Comparison of ENCODE assay signal across 8 mouse cellular contexts in the genomic region with DNA sequence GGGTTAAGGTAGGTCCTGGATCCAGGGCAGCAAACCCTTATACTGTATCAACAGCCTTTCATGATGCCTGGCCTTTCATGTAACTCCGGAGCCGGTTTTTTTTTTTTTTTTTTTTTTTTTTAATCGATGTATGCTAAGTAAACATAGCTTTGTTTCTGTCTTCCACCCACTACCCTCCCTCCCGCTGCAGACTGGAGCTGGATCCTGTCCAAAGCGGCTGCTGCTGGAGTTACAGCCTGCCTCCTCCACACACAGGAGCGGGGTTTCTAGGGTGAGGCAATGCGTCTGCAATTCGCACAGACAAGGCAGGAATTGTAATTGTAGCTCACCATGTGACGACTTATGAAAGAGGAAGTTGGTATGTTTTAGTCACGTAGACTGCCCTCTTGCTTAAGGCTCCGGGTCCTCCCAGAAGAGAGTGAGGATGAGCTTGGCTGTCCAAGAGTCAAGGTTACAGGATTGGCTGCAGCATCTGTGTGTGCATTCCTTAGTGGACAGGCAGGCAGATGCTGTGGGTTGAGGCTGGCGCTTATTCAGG. TPM values are rescaled to one million over a fixed set of nuclear protein-coding genes. Genes with fewer than 3 reads are reported as not detected.
A peak's percentile ranks its signal among the peaks of the same experiment; 100 is the strongest.
DNase-seq lines count a peak whose midpoint lies in the region; ATAC-seq and TF ChIP-seq lines count a peak whose summit lies in the region.

No protein-coding gene starts in this region.

- peak overlapping the region; percentile 100 for H3K27ac ChIP-seq in embryonic facial prominence, embryonic 12.5 days
- H3K27ac ChIP-seq in heart, adult 2 months = peak overlapping the region; percentile 99
- peak overlapping the region; percentile 100 for H3K27ac ChIP-seq in limb, embryonic 15.5 days
- peak overlapping the region; percentile 99 for H3K27ac ChIP-seq in midbrain, postnatal 0 days (ENCODE audit: low read depth, low read length)

- no peaks in the 10 kb centered on the region for H3K9me3 ChIP-seq in embryonic facial prominence, embryonic 12.5 days
- no peaks in the 10 kb centered on the region for H3K9me3 ChIP-seq in limb, embryonic 15.5 days
- H3K9me3 ChIP-seq in midbrain, postnatal 0 days (ENCODE audit: low read length) = no peaks in the 10 kb centered on the region

- H3K27me3 ChIP-seq in embryonic facial prominence, embryonic 12.5 days = no peaks in the 10 kb centered on the region
- no peaks in the 10 kb centered on the region for H3K27me3 ChIP-seq in heart, adult 2 months (ENCODE audit: control insufficient read depth, insufficient read depth, low read length)
- H3K27me3 ChIP-seq in limb, embryonic 15.5 days = no peaks in the 10 kb centered on the region
- H3K27me3 ChIP-seq in midbrain, postnatal 0 days (ENCODE audit: insufficient read depth, low read length) = no peaks in the 10 kb centered on the region

- H3K9ac ChIP-seq in embryonic facial prominence, embryonic 12.5 days = peak overlapping the region; percentile 93
- peak overlapping the region; percentile 57 for H3K9ac ChIP-seq in heart, adult 2 months (ENCODE audit: low read depth, low read length)
- H3K9ac ChIP-seq in limb, embryonic 15.5 days = 0 out of 2 replicates have a peak overlapping the region, but pooled peaks have one; percentile 10
- peak overlapping the region; percentile 98 for H3K9ac ChIP-seq in midbrain, postnatal 0 days (replicated peaks; ENCODE audit: low read length, poor library complexity, severe bottlenecking)

- ATAC-seq in cerebellum, adult (ENCODE audit: insufficient number of reproducible peaks, low FRiP score, low TSS enrichment) = no peak
- peak; percentile 26; the same call in 1 of the 2 replicates for ATAC-seq in embryonic facial prominence, embryonic 12.5 days (ENCODE audit: insufficient number of reproducible peaks, insufficient read depth, low FRiP score, low TSS enrichment)
- 0 out of 2 replicates have a peak, but pooled peaks have one; percentile 16 for ATAC-seq in limb, embryonic 15.5 days (ENCODE audit: insufficient number of reproducible peaks, low FRiP score, low TSS enrichment, low read depth)
- ATAC-seq in midbrain, postnatal 0 days (ENCODE audit: low FRiP score) = peak; percentile 31; the same call in 1 of the 2 replicates

- peaks cover 5% of the 10 kb centered on the region; the same call in 1 of the 2 replicates for H3K36me3 ChIP-seq in embryonic facial prominence, embryonic 12.5 days
- no peaks in the 10 kb centered on the region for H3K36me3 ChIP-seq in heart, adult 2 months (ENCODE audit: control insufficient read depth, insufficient read depth, low read length)
- H3K36me3 ChIP-seq in limb, embryonic 15.5 days = peaks cover 4% of the 10 kb centered on the region; the same call in 1 of the 2 replicates
- peaks cover 4% of the 10 kb centered on the region; the same call in 1 of the 2 replicates for H3K36me3 ChIP-seq in midbrain, postnatal 0 days (ENCODE audit: insufficient read depth, low read length)

- peaks cover 10% of the 10 kb centered on the region for H3K79me2 ChIP-seq in heart, adult 2 months (replicated peaks; ENCODE audit: control insufficient read depth, insufficient read depth, low read length)

- TF ChIP-seq EP300 in heart, adult 2 months (IDR thresholded peaks at IDR 0.05; ENCODE audit: insufficient read depth, low read depth, low read length) = peak; percentile 85

- peak; percentile 61 for DNase-seq in cerebellum, adult 11 months
- peak; percentile 85 to 91 for DNase-seq in heart, adult 2 months
- DNase-seq in kidney, adult 8-10 months = peak; percentile 81 to 85
- DNase-seq in midbrain, postnatal 0 days (ENCODE audit: low spot score) = peak; percentile 93
- peak; percentile 80 to 85 for DNase-seq in spleen, postnatal 36 days (ENCODE audit: low spot score in 2 of 2)

- peak overlapping the region; percentile 81 for H3K4me2 ChIP-seq in embryonic facial prominence, embryonic 12.5 days (replicated peaks)
- H3K4me2 ChIP-seq in limb, embryonic 15.5 days = peak overlapping the region; percentile 84
- peak overlapping the region; percentile 96 for H3K4me2 ChIP-seq in midbrain, postnatal 0 days (ENCODE audit: low read depth, low read length, poor library complexity, severe bottlenecking)

- peaks cover 45% of the 10 kb centered on the region for H3K4me1 ChIP-seq in embryonic facial prominence, embryonic 12.5 days
- peaks cover 16% of the 10 kb centered on the region for H3K4me1 ChIP-seq in heart, adult 2 months (ENCODE audit: control insufficient read depth, insufficient read depth, low read length)
- peaks cover 49% of the 10 kb centered on the region for H3K4me1 ChIP-seq in limb, embryonic 15.5 days
- H3K4me1 ChIP-seq in midbrain, postnatal 0 days (ENCODE audit: insufficient read depth, low read length) = peaks cover 14% of the 10 kb centered on the region; the same call in 1 of the 2 replicates

- no peak for TF ChIP-seq CTCF in heart, adult 2 months (IDR thresholded peaks at IDR 0.05)
- no peak for TF ChIP-seq CTCF in midbrain, postnatal 0 days (IDR thresholded peaks at IDR 0.05)

- intact Hi-C loops in heart, adult 2 months (cut with DNase I) = loop anchor here (1.0 kb wide), 1 partner anchor 70 kb away; no protein-coding TSS in a partner anchor

- peak overlapping the region; percentile 54; the same call in 1 of the 2 replicates for H3K4me3 ChIP-seq in embryonic facial prominence, embryonic 12.5 days
- H3K4me3 ChIP-seq in heart, adult 2 months = peak overlapping the region; percentile 46
- H3K4me3 ChIP-seq in limb, embryonic 15.5 days = peak overlapping the region; percentile 82; the same call in 1 of the 2 replicates
- H3K4me3 ChIP-seq in midbrain, postnatal 0 days (ENCODE audit: low read depth, low read length) = peak overlapping the region; percentile 11; the same call in 1 of the 2 replicates

- 2% methylated on average over 12 of the region's 12 CpGs for WGBS in embryonic facial prominence, embryonic 12.5 days
- under 1% methylated on average over 12 of the region's 12 CpGs for WGBS in heart, adult 2 months
- 1% methylated on average over 12 of the region's 12 CpGs for WGBS in limb, embryonic 15.5 days
- WGBS in midbrain, postnatal 0 days = 6% methylated on average over 12 of the region's 12 CpGs

- TF ChIP-seq POLR2A in heart, adult 2 months (IDR thresholded peaks at IDR 0.05; ENCODE audit: insufficient read depth, low read depth, low read length) = peak; percentile 73

RNA-seq across cellular contexts. Expression of gene Irf2bp2, which starts 2.4 kb away (rescaled TPM):
- 11.5 and 12.0 TPM in 2 replicates for polyA plus RNA-seq in embryonic facial prominence, embryonic 12.5 days (2016; fragmentation: Nextera tagmentation; extraction: Ambion mirVana)
- total RNA-seq in heart, adult 2 months (2021) = 100 to 1,000 TPM in 1 of 2 experiments, 10 to 100 TPM in 1; 56.3 to 132 TPM
- 33.8 and 37.3 TPM in 2 replicates for polyA plus RNA-seq in heart, adult 2 months (2012; rRNA removed)
- 11.0 and 12.8 TPM in 2 replicates for polyA plus RNA-seq in limb, embryonic 15.5 days (2015; fragmentation: Nextera tagmentation; extraction: Ambion mirVana)
- total RNA-seq in midbrain, postnatal 0 days (2014; rRNA removed) = 81.3 and 88.2 TPM in 2 replicates
- polyA plus RNA-seq in midbrain, postnatal 0 days (2015; fragmentation: Nextera tagmentation; extraction: Ambion mirVana) = 8.0 and 9.2 TPM in 2 replicates

Comparison
In these comparisons a context has a peak if more than half of its experiments do, and no peak if none do; other contexts are left out.
1. H3K4me3 ChIP-seq: peak in every context shown above with its lines; median percentile 82 in limb, embryonic 15.5 days; 54 in embryonic facial prominence, embryonic 12.5 days; 46 in heart, adult 2 months; 11 in midbrain, postnatal 0 days.
2. H3K9ac ChIP-seq: peak in every context shown above with its lines; median percentile 98 in midbrain, postnatal 0 days; 93 in embryonic facial prominence, embryonic 12.5 days; 57 in heart, adult 2 months; 10 in limb, embryonic 15.5 days.